Mouse (Mus musculus): ENCODE data around the gene Col25a1.

The Col25a1 gene

DNA sequence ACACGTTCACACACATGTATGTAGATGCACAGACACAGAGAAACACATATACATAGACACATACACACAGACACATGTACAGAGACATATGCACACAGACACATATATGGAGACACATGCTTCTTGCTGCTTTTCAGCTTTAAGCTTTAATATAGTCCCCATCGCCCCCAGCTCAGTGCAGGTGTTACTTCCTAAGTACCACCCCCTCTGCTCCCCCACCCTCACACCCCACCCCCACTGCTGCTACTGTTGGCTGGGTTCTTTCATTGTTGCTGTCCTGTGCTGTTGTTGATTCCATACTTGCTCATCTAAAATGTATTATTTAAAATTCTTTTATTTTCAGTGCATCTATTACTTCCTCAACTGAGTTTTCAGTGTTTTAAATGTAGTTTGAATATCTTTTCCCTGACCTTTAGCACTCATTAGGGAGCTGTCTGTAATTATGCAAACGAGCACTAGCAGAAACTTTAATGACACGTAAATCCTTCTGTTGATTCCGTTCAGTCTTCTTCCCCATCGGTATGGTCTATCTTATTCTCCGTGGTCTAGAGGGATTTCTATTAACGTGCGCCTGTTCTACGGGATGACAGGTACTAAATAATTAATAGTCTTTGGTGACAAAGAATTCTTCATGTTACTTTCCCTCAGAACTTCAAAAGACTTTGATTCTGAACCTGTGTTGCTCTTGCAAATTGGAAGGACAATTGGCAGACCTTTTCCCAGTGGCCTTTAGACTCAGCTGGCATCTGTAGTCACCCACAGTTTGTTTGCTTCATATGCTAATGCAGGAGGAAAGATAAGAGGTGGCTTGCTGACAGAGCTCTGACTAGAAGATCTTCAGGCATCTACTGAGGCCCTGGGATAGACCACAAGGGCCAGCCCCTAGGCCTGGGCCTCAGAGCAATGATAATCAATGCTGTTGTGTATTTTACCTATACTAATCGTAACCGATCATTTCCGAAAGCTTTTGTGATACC lies 196.0 kb downstream of the Col25a1 start:
- no peak for DNase-seq

DNA sequence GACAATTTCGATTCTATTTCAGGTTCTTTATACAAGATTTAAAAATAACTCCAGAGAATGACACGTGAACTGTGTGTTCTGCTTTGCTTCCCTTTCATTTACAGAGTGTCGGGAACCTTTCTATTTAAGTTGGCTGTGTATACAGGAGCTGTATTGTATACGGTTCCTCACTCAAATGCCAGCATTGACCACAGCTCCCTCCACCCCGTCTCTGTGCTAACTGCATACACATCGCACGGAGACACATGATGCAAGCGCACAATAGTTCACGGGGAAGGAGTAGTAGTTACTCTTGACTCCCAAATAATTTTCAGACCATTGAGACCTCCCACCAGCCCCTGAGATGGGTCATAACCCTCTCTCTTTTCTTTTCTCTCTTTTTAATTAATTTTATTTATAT lies 197.6 kb downstream of the Col25a1 start:
- DNase-seq, result no peak

DNA sequence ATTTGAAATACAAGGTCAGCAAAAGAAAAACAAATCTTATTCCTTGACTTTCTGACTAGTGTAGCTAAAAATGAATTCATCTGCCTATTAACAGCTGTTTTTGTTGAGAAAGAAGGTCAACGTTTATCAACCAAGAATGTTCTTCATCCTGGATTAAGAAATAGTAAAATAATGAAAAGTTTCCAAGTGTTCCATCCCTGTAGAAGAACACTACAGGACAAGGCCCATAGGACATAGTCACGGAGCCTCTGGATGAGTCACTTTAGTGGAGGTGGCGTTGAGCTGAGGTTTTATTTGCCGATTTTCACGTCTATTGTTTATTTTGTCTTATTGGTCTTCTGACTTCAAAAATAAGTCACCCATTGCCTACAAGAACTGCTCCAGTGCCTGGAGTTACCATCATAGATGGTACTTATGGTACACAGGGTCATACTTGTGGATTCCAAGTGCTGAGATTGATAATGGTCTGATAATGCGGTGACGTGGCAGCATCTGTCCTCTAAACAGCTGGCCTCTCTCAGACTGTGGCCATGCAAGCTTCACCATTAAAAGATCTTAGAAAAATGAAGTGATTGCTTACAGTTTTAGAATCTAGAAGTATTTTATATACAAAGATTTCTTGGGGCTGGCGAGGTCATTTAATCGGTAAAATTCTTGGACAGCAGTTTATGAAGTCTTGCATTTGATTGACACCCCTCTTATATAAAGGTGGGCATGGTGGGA lies 198.7 kb downstream of the Col25a1 start:
- no peak for DNase-seq

DNA sequence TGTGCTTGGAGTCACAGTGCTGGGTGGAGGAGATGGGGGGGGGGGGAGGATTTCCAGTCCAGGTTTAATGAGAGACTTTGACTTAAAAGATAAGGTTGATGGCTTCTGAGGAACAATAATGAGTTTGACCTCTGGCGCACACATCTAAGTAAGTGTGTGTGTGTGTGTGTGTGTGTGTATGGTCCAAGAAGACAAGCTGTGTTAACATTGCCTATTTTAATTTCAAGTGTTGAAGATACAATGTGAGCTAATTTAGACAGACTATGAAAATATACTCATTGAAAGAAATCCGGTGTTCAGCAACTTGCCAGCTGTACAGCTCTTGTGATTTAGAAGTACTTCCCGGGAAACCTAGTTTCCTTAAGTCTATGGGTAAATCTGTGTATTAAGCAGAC lies 199.3 kb downstream of the Col25a1 start:
- DNase-seq, result no peak

DNA sequence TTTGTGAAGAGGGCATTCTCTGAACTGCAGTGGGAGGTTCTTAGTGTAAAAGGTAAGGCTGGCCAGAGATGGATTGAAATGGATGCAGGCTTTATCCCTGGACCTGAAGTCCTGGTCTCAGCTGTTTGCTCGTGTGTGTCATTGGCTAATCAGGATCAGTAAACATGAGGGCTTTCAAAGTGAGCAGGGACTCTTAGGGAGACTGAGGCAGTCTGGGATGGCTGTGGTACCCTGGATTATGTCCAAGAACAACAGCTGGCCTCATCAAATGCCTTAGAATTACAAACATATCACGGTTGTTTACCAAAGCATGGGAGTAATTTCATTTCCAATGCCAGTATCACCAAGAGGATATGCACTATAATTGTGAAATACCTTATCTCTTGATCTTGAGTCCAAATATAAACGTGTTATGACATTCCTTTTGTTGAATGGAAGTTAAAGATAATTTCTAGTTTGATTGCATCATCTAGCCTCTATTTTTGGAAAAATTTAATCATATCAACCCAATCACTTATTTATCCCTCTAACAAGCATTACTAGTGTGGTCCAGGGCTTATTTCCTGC lies 201.1 kb downstream of the Col25a1 start:
- no peak for DNase-seq

DNA sequence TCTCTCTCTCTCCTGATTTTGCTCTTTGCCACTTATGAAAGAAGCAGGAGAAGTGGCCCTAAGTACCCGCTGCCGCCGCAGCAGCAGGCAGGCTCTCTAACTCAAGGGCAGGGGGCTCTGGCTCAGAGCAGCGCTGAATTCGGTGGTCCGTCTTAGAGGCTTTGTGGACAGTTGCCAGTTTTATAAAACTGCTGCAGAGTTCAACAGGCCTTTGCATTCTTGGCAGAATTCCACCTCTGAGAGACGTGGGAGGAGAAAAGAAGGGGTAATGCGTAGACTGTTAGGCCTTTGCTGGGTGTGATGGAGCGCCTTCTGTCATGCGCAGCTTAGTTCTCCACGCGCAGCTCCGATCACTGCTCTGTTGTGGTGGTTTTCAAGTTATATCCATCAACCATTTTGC lies 206.6 kb downstream of the Col25a1 start:
- peak; percentile 29 for DNase-seq

DNA sequence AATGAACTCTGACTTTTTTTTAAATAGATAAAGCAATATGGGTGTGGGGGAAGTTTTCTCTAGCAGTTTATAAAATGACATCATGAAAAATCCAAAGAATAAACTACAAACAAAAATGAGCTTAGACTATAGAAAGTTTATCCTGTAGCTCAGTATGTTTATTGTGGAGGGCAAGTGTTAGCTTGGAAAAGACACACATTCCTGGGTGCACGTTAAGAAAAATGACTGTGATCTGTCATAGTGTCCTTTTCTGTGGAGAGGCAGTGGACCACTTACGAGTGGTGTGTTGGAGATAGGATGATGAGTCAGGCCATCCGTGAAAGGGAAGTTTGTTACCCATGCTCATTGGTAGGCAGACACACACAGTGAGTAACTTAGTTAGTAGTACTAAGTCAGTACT lies 207.1 kb downstream of the Col25a1 start:
- DNase-seq, result no peak

DNA sequence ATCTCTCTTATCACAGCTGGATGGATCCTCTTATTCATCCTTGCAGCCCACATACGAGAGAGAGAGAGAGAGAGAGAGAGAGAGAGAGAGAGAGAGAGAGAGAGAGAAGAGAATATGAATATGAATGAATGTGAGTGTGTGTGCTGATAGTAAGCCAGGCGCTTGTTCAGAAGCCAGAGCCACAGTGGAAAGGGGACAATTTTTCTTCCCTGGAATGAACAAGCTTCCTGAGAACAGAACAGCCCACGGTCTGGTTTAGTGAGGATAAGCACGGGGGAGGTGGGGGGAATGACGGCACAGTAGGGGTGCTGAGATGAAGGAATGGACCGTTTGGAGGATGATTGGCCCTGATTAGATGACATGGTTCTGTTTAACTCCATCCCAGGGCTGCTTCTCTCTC lies 218.9 kb downstream of the Col25a1 start:
- no peak for DNase-seq

DNA sequence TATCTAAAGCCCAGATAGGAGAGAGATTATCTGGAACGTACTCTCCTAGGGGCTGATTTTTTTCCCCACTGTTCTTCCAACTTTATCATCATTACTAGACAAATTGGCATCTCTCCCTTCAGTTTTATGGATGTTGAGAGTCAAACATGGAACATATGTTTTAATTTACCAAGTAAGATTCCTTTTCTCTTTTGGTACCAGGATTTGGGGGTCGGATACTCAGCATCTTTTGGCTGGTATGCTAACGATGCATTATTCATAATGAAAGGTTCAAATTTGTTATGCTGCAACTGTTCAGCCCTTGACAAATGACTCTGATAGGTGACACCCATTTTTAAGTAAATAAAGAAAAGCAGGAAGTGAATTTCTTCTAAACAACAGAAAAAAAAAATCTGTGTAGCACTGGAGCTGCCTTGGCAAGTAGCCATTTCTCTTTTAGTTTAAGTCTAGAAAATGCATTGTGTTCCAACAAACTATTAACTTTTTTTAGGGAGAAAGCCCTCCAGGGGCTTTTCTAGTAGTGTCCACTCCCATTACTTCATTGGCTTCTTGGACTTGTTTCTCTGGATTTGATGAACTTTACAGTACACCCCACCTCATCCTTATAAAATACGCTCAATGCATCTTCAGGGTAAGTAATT lies 223.2 kb downstream of the Col25a1 start:
- DNase-seq, result no peak

DNA sequence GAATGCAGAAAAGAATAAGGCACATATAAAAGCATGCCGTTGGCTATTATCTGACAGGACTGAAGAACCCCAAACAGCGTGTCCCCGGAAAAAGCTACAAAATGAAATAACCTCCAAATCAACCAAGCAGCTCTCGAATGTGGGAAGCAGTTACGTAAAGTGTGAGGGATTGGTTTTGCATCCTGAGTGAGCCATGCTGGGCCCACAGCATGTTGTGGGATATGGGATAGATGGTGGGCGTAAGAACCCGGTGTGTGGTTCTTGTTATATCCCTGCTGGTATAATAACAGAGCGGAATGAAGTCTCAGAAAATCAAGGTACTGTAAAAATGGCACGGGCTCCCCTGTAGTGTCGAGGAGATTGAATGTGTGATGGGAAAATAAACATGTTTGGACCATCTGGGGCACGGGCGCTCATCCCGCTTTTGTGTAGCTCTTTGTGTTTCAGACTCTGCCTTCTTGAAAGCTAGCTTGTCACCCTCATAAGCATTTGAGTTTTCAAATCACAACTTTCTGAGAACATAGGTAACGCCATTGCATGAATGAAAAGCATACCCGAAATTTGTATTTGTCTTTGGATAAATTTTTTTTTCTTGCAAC lies 225.4 kb downstream of the Col25a1 start:
- DNase-seq, result peak; percentile 31

DNA sequence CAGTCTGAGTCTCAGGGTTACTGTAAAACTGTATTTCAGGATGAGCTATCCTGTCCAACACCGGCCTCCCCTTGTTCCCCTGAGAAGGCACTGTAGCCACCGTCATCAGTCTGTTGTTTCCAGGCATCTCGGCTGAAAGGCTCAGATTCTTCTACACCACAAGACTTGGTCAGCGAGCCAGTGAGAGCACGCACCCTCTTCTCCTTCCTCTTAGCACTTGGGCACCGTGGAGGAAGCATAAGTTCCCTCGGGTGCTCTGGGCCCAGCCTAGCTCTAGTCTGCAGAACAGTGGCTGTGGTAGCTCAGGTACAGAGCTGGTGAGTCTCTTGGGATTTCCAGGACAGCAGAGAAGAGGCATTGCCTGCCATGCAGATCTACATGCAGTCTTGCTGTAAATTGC lies 229.5 kb downstream of the Col25a1 start:
- no peak for DNase-seq

DNA sequence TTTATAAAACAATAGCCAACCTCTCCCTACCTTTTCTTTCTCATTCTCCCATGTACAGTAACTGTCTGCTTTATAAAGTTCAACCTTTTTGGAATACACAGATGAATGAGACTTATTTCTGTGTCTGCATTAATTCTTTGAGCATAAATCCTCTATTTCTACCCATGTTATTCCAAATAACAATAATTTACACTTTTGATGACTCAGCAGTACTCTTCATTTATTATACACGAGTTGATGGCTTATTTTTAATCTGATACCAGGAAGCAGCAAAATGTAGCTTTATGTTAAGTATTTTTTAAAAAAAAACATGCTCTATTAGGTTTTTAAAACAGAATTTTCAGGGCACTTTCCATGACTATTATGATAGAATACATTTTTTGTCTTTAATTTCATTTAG lies 230.6 kb downstream of the Col25a1 start:
- DNase-seq, result no peak

DNA sequence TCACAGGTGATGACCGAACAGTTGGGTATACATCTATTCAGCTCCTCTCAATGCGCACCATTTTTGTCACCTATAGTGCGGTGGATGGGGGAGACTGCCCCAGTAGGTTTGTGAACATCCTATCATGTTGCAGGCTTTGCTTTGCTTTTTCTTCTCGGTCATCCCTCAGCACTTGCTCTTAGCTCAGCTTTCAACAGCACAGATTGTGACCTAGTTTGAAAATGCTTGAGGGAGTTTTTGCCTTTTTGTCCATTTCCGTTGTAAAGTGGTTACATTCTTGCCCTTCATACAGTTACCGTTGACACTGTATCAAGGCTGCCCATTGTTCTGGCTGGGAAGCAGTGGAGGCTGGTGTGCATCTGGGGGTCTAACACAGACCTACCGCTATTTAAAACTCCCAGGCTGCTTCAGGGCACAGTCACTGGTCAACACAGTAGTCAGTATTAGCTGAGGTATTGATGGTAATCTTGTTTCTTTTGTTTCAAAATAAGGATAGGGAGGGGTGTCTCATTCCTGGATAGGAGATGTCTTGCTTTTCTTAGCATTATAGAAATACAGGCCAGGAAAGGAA lies 231.6 kb downstream of the Col25a1 start:
- DNase-seq, result no peak

DNA sequence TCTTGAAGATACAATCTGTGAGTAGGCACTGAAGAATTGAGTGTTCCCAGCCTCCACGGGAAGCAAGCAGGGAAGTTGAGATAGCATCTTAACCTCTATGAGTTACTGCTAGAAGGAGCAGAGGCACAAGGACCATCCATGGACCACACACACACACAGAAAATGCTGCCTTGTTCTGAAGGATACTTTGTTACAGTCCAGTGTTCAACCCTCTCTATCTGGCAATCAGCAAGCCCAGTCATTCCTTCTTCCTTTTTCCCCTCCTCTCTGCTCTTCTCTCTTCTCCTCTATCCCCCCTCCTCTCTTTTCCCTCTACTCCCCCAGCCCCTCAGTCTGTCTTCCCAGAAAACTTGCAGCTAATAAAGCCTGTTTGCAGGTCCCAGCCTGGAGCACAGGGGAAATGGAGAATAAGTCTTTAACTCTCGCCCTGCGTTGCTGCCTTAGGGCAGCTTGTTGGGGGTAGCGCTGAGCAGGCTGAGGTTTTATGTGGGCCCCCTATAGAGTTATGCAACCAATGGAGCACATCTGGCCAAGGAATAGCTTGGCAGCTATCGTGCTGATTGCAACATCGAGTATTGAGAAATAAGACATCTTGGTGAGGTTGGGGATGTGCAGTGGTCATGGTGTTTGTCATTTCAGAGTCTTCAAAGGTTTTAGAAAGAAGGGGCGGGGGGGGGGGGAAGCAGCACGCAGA lies 235.8 kb downstream of the Col25a1 start:
- no peak for DNase-seq

DNA sequence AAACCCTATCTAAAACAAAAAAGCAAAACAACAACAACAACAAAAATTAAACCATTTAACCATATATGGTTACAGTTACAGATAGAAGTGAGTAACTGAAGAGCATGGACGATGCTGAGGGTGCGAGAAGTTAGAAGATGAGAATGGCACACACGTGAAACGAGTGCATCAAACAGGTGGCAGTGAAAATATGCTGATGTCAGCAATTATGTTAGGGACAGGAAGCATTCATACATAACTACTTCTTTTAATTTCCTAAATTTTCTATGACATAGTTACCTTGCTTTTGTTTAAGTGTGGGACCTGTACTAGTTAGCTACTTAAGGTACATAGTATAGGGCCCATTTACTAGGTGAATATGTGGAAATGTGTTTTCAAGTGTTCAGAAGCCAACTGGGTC lies 237.1 kb downstream of the Col25a1 start:
- no peak for DNase-seq

DNA sequence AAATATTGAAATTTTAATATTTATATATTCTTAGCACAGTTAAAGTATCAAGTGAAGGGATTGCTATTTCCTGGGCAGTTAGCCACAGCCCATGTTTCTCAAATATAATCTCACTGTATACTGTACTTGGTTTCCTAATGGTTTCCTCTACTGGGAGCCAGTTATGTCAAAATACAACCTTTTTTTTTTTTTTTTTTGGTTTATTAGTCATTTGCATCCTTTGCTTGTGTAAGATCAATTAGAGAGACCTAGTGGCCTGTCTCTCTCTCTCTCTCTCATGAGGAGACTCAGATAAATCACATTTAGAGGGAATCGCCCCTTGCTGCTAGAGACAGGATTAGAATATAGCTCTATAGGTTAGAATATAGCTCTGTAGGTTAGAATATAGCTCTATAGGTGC lies 237.8 kb downstream of the Col25a1 start:
- no peak for DNase-seq

DNA sequence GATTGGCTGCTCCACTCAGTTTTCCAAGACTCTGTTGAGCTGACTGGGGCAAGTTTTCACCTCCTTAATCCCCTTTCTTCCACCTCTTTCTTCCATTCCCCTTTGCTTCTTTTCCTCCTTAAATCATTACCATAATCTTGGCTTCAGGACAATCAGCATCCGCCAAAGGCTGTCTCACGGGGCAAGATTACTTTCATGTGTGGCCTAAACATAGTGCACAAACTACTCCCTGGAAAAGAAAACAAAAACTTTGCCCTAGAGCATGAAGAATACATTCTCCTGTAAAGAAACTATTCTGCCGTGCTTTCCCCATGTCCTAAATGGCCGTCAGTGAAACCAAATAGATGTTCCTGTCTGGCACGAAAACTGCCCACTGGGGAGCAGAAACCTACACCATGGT lies 238.9 kb downstream of the Col25a1 start:
- DNase-seq, result no peak

DNA sequence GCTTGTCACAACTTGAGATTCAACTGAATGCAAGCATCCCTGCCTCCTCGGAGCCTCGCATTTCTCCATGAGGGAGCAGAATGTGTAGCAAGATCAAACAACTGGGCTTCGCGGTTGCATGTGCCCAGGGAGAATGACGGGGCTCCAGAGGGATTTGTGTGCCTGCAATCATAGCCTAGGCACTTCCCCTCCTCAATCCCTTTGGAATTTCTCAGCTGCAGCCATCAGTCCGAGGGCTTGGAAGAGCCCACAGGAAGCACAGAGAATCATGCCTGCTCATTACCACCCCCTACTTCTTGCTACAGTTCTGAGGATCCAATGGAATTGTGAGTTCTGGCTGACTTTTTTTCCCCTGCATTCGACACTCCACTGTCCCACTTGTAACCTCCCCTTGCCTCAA lies 241.8 kb downstream of the Col25a1 start:
- no peak for DNase-seq

DNA sequence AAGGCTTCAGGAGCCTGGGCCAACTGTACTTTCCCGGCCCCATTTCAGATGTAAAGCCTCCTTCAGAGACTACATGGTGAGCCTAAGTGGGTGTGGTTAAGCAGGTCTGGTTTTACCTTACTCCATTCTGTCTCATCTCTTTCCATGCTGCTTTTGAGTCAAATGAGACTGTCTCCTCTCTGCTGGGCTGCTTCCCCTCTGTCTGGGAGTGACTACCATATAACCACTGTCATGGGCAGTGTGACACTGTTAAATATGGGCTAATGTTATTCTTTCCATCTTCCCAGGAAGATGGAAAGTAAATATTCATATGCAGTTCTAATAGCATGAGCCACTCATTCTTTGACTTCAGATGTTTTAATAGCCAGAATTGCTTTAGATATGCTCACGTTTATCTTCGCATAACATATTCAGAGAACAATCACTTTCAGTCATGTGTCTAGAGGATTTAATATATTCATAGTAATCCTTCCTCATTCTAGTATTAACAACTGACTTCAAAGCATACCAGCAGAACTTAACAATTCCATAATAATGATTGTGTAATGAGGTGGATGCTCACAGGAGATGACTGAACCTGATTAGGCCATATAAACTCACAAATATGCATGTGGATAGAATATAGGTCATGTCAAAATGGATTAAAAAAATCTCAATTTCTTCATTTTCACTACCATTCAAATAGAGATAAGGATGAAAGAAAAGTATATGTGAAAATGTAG lies 243.5 kb downstream of the Col25a1 start:
- DNase-seq, result no peak

DNA sequence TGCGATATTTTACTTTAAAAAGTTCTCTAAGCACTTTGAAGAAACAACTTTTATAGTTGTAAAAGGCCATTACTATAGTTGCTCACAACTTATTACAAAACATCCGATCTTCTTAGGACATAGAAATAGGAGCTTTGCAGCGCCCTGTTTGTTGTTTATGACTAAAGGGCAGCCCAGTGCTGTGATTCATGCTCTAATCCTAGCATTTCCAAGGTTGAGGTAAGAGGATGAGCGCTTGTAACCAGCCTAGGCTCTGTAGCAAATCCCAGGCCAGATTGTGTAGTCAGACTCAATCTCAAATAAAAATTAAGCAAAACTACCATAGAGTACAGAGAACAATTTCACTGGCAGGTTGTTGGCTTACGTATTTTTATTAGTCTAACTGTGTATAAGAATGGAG lies 246.5 kb downstream of the Col25a1 start:
- DNase-seq, result no peak

DNA sequence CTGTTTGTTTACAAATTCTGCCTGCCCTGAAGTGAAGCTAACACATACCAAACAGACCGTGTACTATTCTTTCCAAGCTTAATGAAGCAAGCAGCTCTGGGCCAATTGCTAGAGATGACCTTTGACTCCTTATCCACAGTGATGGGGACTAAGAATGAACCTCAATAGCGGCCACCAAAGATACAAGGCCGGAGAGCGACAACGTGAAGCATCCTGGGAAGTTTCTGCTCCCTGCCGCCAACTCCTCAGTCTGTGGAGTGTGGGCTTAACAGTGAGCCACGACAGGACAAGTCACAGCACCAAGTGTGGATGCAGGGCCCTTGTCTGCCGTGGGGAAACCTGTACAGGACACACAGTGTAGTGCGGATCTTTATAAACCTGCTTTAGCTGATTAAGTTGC lies 247.3 kb downstream of the Col25a1 start:
- DNase-seq, result no peak

All from layer of hippocampus, adult 9-11 months (tissue).